Mouse (Mus musculus) heart, adult 8-10 months (tissue): ENCODE measurements around the gene Ptpn13. TPM values are rescaled to one million over a fixed set of nuclear protein-coding genes. Genes with fewer than 3 reads are reported as not detected.

Source experiments
- DNase-seq: peaks from one replicate; pipeline ENCODE4 v3.0.0; 2022; ENCODE audit warnings: low spot score
- total RNA-seq, 4 experiments: library from RNA; stranded (reverse); gene quantifications; 2 replicates each; pipeline ENCODE4 v1.2.4; 2022

Ptpn13 gene
- total RNA-seq, 4 experiments from 2014 or later = 4.8 to 6.8 (median 5.6) TPM

DNA sequence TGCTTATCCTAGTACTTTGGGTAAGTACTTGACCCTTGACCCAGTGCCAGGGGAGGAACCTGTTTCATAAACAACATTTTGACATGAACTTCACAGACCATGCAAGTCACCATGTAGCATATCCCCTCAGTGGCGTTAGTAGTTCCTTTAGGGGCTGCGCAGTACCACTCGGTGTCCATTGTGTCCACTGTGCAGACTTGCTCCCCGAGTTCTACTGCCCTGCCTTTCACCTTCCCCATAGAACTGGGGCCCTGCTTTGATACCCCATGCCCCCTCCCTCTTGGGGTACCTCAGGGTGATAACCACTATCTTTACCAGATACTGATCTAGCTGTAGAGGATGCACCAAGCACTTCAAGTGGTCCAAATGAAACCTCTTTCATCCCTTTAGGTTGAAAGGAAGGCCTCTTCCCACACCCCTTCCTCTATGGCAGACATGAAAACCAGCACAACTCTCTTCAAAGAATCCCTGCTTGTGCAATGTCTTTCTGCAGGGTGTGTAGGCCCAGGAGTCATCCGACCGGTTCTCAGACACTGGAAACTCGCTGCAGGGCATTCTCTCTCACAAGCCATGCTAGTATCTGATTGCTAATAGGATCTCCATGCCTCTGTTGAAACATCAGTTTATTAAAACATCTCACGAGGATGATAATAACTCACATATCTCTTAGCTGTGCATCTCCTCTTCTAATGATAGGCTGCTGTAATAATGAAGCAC lies 34.1 kb downstream of the Ptpn13 start:
- no peak for DNase-seq

DNA sequence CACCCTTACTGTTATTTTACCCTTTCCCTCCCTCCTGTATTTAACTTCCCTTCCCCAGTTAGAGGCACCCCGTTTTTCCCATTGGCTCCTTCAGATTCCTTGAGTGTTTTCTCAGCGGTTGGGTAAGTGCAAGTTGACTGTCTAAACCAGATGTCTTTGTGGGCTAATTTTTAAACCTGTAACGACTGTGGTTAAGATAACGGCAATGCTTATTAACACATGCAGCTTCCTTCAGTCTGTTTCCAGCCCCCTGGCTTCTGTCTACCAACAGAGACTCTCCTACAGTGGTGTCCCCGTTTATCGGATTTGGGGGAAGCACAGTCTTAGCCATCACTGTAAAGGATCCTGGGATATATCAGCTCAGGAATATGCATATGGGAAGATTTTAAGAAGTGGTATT lies 35.9 kb downstream of the Ptpn13 start:
- DNase-seq = no peak

DNA sequence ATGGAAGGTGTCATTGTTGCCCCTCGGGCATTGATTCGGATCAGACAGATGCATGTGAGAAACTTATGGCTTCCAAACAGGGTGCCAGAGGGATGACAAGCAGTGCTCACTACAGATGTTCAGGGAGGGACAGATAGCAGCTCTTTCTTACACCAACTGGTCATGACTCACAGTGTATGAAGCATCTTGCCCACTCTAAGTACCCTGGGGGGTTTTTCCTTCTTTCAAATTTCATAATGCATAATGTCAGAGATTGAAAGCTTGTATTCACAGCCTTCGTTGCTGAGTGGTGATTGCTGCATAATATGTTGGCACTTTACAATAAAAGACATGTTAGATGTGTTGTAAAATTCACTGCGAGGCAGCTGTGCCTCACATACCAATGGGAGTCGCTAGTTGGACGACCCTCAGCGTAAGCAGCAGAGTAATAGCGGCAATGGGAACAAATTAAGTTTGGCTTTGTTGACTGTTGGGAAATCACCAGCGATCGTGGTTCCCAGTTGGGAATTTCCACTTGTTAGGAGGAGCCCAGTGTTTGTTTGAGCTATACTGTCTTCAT lies 38.7 kb downstream of the Ptpn13 start:
- no peak for DNase-seq

DNA sequence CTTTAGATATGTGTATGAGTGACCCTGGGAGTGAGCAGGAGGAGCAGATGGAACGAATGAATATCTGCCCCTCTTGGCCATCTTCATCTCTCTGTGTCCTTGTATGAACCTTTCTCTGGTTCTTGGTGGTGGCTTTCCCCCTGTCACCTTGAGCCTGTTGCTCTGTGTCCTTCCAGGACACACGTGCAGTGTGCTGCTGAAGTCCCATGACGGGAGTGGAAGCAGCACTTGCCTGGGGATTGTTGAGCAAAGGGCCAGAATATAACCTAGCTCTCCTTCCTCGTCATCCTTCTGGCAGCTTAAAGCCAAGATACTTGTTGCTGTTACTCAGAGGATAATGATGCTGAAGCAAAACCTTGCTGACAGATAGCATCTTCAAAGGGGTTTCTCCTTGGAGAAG lies 39.3 kb downstream of the Ptpn13 start:
- no peak for DNase-seq

DNA sequence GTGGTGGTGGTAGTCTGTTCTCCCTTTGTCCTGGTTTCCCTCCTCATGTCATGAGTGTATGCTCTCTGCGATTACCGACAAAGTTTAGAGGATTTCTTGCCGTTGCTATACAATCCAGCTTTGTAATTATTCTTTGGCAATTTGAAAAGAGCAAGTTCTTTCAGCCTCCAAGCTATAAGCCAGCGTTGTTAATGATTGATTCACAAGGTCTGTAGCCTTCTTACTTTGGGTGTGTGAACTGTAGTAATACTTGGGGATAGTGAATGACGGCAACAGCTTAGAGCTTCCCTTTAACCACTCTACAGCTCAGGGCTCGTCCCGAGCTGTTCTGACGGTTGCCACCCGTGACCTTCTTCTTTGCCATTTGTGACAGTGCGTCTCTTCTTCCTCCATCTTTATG lies 39.8 kb downstream of the Ptpn13 start:
- DNase-seq = no peak

DNA sequence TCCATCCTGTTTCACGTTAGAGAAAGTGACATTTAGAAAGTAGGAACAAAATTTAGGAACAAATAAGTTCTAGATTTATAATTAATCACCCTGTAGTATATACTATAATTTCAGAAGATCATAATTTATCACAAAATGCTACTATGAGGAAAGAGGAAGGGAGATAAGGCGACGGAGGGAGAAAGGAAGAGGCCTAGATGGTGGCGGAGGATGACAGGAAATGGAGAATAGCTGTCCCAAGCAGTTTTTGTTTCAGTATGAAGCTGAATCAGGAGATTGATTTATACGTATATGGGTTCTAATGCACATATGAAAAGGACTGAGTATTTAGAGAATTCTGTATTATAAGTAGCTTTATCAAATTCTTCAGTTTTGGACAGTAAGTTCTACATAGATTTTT lies 47.7 kb downstream of the Ptpn13 start:
- DNase-seq = peak; percentile 20

DNA sequence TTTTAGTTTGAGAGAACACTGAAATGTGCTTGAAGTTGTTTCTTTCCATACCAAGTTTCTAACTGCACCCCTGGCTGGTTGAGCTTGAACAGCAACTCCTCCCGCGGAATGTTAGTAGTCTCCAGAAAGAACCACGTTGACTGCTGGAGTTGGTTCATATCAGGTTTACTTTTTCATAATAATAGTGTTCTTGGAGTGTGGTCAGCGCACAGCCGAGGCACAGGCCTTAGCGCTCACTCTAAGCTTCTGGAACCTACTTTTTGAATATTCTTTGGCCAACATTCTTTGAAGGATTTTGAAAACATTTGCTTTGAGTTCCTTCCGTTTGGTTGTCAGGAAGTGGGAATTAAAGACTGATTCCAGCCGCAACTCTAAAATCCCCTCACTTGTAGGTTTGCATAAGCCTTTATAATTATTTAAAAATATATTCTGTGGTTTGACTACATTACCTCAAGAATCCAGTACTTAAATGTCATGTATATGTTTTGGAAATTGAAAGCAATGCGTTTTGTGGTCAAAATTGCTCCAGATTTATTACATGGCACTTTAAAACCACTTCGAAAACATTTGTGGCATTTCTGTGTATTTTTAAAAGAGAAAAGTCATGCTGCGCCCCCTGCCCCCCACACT lies 48.6 kb downstream of the Ptpn13 start:
- no peak for DNase-seq

DNA sequence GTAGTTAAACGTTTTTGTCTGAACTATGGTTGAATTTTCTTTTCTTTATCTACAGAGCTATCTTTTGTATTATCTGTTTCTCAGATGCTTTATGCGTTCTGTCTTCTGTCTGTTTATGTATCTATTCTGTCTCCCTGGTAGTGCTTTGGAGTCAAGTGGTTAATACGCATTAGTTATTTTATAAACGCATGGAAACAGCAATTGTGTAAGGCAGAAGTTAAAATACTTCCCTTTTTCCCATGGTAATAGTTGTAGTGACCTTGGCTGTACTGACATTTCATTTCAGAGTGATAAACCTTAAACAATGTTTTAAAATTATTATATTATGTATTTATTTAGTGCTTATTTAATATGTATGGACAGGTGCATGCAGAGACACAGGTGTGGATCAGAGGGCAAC lies 49.3 kb downstream of the Ptpn13 start:
- no peak for DNase-seq

DNA sequence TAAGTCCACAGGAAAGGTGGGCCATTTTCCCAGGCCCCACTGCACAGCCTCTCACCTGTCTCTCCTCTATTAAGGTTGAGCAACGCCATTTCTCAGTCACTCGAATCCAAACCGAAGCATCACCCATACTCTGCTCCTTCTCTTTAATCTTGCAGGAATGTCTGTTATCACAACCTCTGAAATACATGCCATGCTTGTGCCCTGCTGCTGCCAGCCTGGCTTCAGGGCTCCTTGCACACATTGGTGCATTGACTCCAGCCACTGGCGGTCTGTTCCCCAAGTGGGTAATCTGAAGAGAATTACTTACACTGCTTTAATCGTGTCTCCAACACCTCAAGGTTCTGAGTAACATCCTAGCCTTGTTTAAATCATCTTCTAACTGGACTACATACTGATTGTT lies 50.5 kb downstream of the Ptpn13 start:
- DNase-seq = no peak

DNA sequence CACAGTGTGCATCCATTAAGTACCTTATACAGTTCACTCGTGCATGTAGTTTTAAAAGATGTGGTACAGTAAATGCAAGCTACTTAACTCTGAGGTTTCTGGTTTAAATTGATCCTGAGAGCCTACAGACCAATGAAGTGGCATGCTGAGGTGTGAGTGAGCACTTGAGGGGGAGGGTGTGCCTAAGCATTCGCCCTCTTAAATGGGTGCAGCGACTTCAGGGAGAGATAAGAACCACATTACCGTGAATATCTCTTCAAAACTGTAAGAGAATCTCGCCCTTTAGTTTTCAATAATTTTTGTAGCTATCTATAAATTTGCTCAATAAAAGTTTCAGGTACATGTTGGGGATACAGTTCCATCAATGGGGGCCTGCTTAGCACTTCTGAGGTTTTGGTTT lies 54.5 kb downstream of the Ptpn13 start:
- DNase-seq = no peak

DNA sequence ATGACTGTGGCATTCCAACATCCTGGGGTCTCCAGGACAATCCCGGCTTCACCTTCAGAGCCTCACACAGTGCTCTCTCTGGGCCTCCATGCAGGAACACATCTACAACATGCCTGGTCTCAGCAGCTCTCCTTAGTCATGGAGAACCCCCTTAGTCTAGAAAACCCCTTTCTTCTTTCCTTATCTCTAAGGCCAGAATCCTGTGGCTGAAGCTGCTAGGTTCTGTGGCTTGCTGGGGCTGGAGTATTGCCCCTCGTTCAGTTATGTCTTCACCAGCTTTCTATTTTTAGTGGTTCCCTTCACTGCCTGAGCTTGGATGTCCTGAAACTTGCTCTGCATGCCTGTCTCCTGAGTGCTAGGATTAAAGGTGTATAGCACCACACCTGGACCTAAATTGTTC lies 56.2 kb downstream of the Ptpn13 start:
- DNase-seq = no peak

DNA sequence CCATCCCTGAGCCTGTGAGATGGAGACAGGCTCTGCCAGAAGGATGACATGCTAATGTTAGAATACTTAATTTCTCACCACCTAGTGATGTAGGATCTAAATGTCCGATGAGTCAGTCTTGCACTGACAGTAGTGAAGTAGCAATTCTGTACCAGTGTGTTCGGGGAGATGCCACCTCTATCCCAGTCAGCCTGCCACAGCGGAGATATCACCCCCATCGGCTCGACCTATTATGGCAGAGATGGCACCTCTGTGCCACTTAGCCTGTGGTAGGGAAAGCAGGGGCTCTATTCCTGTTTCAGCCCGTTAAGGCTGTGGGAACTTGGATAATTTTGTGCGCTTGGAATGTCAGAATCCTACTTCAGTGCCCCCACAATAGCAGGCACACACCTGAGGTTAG lies 62.0 kb downstream of the Ptpn13 start:
- DNase-seq = no peak

DNA sequence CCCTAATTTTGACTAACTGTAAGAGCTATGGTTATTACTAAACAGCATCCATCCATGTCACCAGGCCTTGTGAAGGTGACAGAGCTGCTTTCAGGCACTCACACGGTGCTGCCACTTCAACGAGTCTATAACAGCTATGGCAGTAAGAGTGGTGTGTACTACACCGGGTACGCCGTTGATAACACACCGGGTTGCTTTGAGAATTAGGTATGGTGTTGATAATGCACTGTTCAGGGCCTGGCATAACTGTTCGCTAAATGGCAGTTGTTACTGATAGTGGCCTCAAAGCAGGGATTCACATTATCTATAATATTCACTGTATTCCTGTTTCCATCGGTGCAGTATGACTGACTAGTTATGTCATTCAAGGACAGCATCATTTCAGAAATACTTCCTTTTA lies 66.0 kb downstream of the Ptpn13 start:
- no peak for DNase-seq

DNA sequence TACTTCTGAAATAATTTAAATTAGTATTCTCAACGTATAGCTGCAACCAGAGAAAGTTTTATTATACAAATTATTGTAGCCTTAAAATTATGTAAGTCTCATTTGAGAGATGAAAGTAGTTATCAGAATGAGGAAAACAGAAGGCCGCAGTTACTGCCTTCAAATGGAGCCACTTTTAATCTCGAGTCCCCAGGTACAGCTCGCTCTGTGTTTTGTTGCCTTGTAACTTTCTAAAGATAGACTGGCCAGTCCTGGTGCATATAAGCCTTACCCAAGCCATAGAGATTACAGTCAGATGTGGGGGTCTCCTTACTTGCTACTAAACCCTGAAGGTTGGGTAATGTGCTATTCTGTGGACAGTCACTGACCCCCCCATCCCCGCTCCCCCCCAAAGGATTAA lies 66.8 kb downstream of the Ptpn13 start:
- DNase-seq = no peak

DNA sequence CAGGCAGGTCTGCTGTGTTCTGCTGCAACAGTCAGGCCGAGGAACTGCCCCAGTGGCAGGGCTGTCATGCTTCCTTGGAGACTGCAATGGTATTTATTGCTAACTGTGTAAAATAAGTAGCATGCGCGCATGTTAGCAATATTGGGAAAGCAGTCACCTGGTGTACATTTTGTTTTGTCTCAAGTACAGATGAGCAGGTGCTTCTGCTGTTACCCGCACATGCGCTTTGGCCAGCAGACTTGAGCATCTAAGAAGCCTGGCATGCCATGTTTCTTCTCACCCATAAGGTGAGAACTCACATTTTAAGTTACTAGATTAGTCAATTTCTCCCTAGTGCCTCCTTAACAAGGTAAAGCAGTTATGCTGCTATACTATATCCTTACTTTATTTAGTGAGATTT lies 72.1 kb downstream of the Ptpn13 start:
- DNase-seq = no peak

DNA sequence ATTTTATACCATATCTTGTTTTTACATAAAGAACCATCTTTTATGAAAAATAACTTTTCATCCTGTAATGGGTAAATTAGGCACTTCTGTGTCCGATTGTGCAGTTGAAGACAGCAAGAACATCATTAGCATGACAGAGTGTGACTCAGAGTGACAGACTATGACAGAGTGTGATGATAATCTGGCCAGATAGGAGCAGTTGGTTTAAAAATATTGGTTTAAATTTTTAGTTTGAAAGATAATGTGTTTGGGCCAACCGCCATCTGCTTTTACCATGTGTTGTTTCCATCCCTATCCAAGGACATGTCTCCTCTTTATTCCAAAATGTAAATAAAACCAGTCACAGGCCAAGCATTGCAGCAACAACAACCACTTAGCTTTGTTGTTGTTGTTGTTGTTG lies 72.5 kb downstream of the Ptpn13 start:
- DNase-seq = no peak

DNA sequence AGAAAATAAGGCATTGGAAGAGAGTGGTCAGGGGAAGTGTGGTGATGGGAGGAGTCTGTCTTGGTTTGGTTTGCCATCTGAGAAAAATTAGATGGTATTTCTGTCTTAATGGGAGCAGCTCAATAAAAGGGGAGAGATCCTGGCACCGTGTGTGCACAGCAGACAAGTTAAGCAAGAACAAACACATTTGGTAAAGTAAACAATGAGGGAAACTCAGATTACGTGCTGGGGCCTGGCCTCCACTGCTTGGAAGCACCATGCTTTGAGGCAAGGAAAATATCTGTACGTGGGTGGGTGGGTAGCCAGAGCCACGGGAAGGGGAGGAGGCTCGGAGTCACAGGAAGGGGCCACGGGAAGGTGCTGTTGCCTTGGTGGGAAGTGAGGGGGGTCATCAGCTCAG lies 74.3 kb downstream of the Ptpn13 start:
- no peak for DNase-seq

DNA sequence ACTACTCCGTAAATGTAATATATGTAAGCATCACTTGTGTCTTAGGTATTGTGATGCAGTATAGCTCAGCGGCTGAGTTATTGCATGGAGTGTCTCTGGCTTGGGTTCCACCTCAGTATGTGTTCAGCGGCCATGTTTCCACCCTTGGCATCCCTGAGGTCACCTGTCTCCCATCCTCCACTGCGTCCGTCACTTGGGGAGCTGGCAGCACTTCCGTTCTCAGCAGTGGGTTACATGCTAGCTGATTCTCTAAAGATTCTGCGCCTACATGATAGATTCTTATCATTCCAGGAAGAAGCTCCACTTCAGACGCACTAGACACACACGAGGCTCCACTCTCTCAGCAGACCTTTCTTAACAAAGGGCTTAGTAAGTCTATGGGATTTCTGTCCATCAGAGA lies 76.1 kb downstream of the Ptpn13 start:
- no peak for DNase-seq

DNA sequence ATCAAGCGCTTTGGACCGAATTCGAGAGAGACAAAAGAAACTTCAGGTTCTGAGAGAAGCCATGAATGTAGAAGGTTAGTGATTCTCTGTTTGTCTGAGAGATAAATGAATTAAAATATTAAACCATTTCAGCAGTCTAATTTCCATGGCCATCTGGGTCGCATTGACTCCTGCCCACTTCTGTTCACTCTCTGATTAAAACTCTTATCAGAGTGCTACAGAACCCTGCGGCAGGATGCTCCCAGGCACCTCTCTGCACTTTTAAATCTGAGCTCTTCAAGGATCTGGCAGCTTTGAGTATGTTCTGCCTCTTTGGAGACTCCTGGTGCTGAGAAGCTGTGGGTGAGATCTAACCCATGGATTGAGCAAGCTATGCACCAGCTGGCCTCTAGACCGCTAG lies 76.8 kb downstream of the Ptpn13 start:
- DNase-seq = no peak

DNA sequence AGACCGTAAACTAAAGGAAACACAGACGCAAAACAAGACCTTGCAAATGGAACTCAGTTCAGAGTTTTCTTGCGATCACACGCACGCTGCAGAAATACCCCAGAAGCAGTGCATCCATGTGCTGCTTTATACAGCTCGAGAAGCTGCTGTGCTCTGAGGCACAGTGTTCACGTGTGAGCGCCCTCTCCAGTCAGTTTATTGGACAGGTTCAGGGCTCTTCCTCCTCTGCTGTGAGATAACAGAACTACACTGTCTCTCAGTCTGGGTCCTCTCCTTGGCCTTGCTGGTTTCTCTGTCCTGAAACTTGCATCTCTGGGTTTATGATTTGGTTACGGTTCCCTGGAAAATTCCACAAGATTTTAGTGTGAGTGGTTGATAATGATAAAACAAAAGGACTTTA lies 88.2 kb downstream of the Ptpn13 start:
- no peak for DNase-seq

DNA sequence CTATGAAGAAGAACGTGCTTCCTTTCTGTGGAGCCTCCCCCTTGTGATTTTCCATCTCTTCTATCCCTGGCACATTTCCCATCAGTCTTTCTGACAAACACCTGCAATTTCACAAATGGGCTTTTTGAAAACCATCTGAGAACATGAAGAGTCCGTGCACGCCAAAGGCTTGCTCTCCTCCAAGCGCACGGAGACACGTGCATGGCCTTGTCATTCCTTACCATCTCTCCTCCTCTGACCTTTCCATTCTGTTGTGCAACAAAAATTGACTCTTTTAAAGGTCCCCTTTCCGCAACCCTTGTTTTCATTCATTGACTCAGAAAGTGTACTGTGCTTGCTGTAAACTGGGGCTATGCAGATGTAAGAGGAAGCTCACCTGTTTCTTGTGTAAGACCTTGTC lies 89.4 kb downstream of the Ptpn13 start:
- no peak for DNase-seq

DNA sequence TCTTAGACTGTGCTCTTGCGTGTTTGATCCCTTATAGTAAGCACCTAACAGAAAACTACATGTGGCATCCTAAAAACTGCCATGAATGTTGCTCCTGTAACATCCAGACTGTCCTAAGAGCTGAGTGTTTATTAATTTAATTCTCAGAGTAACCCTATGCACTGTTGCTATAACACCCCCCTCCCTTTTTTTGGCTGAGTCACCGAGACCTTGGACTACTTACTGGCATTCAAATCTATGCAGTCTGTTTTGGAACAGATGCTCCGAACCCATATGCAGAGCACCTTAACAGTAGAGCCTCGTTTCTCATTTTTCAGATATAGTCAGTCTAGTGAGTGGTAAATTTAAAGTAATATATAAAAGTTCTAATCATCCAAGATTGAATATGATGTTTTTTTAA lies 90.9 kb downstream of the Ptpn13 start:
- no peak for DNase-seq

DNA sequence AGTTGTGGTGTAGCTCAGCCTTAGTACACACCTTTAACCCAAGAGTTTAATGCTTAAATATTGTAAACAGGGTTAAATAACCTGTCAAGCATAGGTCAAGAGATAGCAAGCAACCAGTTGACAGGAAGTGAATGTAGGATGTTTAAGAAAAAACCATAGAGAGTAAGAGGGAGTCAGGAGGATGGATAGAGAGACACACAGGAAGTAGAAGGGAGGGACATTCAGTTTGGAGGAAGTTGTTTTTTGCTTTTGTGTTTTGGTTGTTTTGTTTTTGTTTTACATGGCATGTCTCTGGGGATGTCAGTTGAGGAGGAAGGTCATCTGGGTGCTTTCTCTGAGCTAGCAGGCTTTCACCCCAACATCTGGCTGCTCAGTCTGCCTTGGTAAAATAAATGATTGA lies 91.6 kb downstream of the Ptpn13 start:
- DNase-seq = no peak

DNA sequence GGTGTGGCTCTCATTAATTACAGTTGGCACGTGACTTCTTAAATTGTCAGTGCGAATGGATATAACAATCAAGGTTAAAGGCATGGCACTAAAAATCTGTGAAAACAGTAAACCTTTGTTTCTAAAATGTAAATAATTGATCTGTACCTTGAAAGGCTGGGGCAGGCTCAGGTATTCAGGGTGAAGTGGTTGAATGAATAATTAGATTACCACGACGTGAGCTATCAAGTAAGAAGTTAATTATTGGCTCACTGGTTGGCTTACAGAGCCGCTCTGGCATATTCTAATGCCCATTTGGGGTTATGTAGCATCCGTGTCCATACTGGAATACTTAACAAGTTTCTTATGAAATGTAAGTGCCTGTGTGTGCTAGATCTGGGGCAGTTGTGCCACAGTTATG lies 92.6 kb downstream of the Ptpn13 start:
- DNase-seq = no peak
